Mouse (Mus musculus): ENCODE results near the gene Fam240a.

Gene Fam240a

GRCm38 (mm10) chr9:110916786-110917185 is at the start of gene Fam240a:
Fam240a (minus strand) TSS chr9:110916861.
- DNase-seq = no peak

- DNase-seq = no peak
Measured at GRCm38 (mm10) chr9:110965910-110966231, 49.2 kb upstream of the Fam240a start.

- no peak for DNase-seq
Measured at GRCm38 (mm10) chr9:110965062-110965909, 48.6 kb upstream of the Fam240a start.

- no peak for DNase-seq
Measured at GRCm38 (mm10) chr9:110963566-110964115, 47.0 kb upstream of the Fam240a start.

- no peak for DNase-seq
Measured at GRCm38 (mm10) chr9:110961386-110961785, 44.7 kb upstream of the Fam240a start.

GRCm38 (mm10) chr9:110960230-110961149 is 43.8 kb upstream of the Fam240a start:
- DNase-seq = no peak

GRCm38 (mm10) chr9:110959669-110960068 is 43.0 kb upstream of the Fam240a start:
- no peak for DNase-seq

GRCm38 (mm10) chr9:110955962-110956361 is 39.3 kb upstream of the Fam240a start:
- DNase-seq = no peak

- no peak for DNase-seq
Measured at GRCm38 (mm10) chr9:110954681-110955445, 38.2 kb upstream of the Fam240a start.

GRCm38 (mm10) chr9:110953550-110954461 is 37.1 kb upstream of the Fam240a start:
- DNase-seq = peak; percentile 79

GRCm38 (mm10) chr9:110952931-110953549 is 36.4 kb upstream of the Fam240a start:
- no peak for DNase-seq

GRCm38 (mm10) chr9:110952398-110952797 is 35.7 kb upstream of the Fam240a start:
- DNase-seq = no peak

- DNase-seq = no peak
Measured at GRCm38 (mm10) chr9:110951866-110952265, 35.2 kb upstream of the Fam240a start.

- no peak for DNase-seq
Measured at GRCm38 (mm10) chr9:110951397-110951796, 34.7 kb upstream of the Fam240a start, which contains the start of gene Lrrc2. Lrrc2 (plus strand) TSS chr9:110951545.

- DNase-seq = no peak
Measured at GRCm38 (mm10) chr9:110950109-110950508, 33.4 kb upstream of the Fam240a start.

- DNase-seq = no peak
Measured at GRCm38 (mm10) chr9:110948813-110949310, 32.2 kb upstream of the Fam240a start.

- no peak for DNase-seq
Measured at GRCm38 (mm10) chr9:110947900-110948299, 31.2 kb upstream of the Fam240a start.

- DNase-seq = no peak
Measured at GRCm38 (mm10) chr9:110947261-110947661, 30.6 kb upstream of the Fam240a start.

- no peak for DNase-seq
Measured at GRCm38 (mm10) chr9:110946548-110947044, 29.9 kb upstream of the Fam240a start.

- no peak for DNase-seq
Measured at GRCm38 (mm10) chr9:110945926-110946325, 29.3 kb upstream of the Fam240a start, which contains the start of gene Tdgf1. Tdgf1 (minus strand) TSS chr9:110946158.
